Comparison of ENCODE assay signal across 29 mouse cellular contexts in the genomic region with DNA sequence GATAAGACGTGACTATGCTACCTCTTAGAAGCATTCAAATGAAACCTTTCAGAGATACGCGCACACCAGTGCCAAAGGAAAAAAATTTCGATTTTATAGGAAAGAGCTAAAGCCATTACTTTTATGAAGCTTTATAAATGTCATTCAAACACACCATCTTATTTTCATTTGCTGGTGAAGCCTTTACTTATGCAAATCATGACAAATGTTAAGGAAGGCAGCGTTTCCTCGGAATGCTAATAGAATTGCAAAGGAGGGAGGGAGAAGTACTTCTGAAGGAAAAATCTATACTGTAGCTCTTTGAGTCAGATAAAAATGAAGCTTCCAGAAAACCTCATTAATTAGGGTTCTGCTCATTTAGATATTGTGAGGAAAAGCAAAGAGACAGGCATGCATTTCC. TPM values are rescaled to one million over a fixed set of nuclear protein-coding genes. Genes with fewer than 3 reads are reported as not detected.
"Had no signal": no experiment of that assay in that cellular context is flagged by ENCODE, and none has a peak within 500 bp of the region (broad histone marks: within the 10 kb centered on the region; RNA-seq: fewer than 3 reads in every experiment).

No protein-coding gene starts in this region.

- H3K4me1 ChIP-seq: limb, embryonic 12.5 days; limb, embryonic 15.5 days; neural tube, embryonic 13.5 days; stomach, embryonic 15.5 days had no signal

- H3K9me3 ChIP-seq: limb, embryonic 12.5 days; limb, embryonic 15.5 days; neural tube, embryonic 13.5 days; stomach, embryonic 15.5 days had no signal

- DNase-seq: kidney, adult 2 months; kidney, postnatal 25 days; left cerebral cortex, postnatal 4 days; liver, postnatal 0 days; lung, embryonic 14.5 days; retina, postnatal 1 day; right cerebral cortex, postnatal 25 days; spleen, adult 18-20 months; thymus, postnatal 36 days had no signal

- ATAC-seq: intestine, postnatal 0 days; liver, postnatal 0 days; lung, postnatal 0 days had no signal

- H3K4me3 ChIP-seq: limb, embryonic 12.5 days; limb, embryonic 15.5 days; myocyte; neural tube, embryonic 13.5 days; stomach, embryonic 15.5 days had no signal

- H3K27me3 ChIP-seq: limb, embryonic 12.5 days; limb, embryonic 15.5 days; neural tube, embryonic 13.5 days; stomach, embryonic 15.5 days had no signal

- H3K9ac ChIP-seq: limb, embryonic 12.5 days; limb, embryonic 15.5 days; liver, embryonic 14.5 days; liver, postnatal 0 days; lung, embryonic 14.5 days; neural tube, embryonic 13.5 days; stomach, embryonic 15.5 days had no signal

- H3K36me3 ChIP-seq: limb, embryonic 12.5 days; limb, embryonic 15.5 days; neural tube, embryonic 13.5 days; stomach, embryonic 15.5 days had no signal

- H3K4me2 ChIP-seq: limb, embryonic 12.5 days; limb, embryonic 15.5 days; liver, embryonic 11.5 days; lung, embryonic 14.5 days; neural tube, embryonic 13.5 days; stomach, embryonic 15.5 days had no signal

- H3K27ac ChIP-seq: kidney, postnatal 0 days; limb, embryonic 12.5 days; limb, embryonic 15.5 days; liver, embryonic 14.5 days; macrophage; neural tube, embryonic 13.5 days; stomach, embryonic 15.5 days had no signal

RNA-seq across cellular contexts. Expression of gene Trim42, which starts 13.3 kb away (rescaled TPM):
- total RNA-seq: layer of hippocampus, adult 8-10 months; layer of hippocampus, postnatal 10 days; left cerebral cortex, adult 8-10 months; left cerebral cortex, postnatal 14 days; left cerebral cortex, postnatal 4 days; megakaryocyte, adult 5-6 weeks; monocyte, adult 5-6 weeks; neutrophil, adult 5-6 weeks had no signal
- polyA plus RNA-seq: intestine, postnatal 0 days; kidney, adult 2 months; kidney, embryonic 14.5 days; kidney, postnatal 0 days; large intestine, adult 2 months; limb, embryonic 12.5 days; limb, embryonic 15.5 days; liver, embryonic 11.5 days; liver, embryonic 14.5 days; liver, postnatal 0 days; lung, embryonic 14.5 days; lung, postnatal 0 days; macrophage; myocyte; neural tube, embryonic 13.5 days; stomach, embryonic 15.5 days had no signal
